Mouse (Mus musculus) embryo, embryonic 11 days (tissue): ENCODE measurements at regions not wholly inside any gene's neighbourhood (a gene's known extent, or its start where the extent isn't known, plus 50 kb on each side); places are given as distances from the start of the nearest gene placed in this dataset.
A peak's percentile ranks its signal among the peaks of the same experiment; 100 is the strongest.
"Not testable (repeated sequence)": the region's sequence is repeated elsewhere in the genome, so short reads cannot be mapped to it uniquely, and the experiment has no call there.

Source experiments
- DNase-seq: peaks from one replicate; pipeline ENCODE4 v3.0.0-alpha.2; 2015

GRCm38 (mm10) chr4:10670846-10671428, 203.4 kb upstream of the 2610301B20Rik start:
- no peak for DNase-seq

GRCm38 (mm10) chr4:10691086-10691485, 183.2 kb upstream of the 2610301B20Rik start:
- DNase-seq, result peak; percentile 28

DNA sequence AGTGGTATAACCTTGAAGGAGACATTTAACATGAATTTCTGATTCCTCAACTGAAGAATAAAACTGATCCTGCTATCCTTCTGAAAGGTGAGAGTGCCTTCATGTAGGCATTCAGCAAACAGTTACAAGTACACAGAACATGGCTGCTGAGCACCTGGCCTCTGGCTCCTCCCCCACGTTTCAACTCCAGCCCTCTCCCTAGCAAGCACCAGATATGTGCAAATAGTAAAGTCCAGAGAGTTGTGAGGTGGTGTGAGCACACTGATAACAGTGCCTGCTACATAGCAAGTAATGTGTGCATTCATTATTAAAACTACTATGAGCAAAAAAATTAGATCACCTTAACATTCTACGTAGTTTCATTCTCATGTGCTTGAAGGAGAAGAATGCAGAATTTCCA, 181.4 kb upstream of the 2610301B20Rik start:
- no peak for DNase-seq

- DNase-seq, result no peak
These were observed 180.7 kb upstream of the 2610301B20Rik start for GRCm38 (mm10) chr4:10693446-10694105.

GRCm38 (mm10) chr4:10694106-10694748, 180.1 kb upstream of the 2610301B20Rik start:
- DNase-seq, result not testable (repeated sequence)

- DNase-seq, result no peak
These were observed 177.0 kb upstream of the 2610301B20Rik start for GRCm38 (mm10) chr4:10697225-10697836.

DNA sequence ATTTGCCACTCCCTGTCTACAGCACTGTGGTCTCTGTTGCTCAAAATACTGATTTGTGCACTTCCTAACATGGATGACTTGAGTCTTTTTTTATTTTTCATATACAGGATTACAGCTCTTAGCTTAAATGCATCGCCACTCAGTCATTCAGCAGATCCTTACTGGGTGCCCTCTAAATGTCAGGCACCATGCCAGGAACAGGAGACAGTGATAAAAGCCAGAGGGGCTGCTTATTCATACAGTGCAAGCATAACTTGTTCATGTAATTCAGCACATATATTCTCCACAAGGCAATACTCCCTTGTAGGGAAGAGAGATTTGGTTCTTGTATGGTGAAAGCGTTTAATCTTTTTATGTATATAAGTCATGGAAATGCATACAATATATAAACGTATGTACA, 175.7 kb upstream of the 2610301B20Rik start:
- no peak for DNase-seq

- no peak for DNase-seq
These were observed 172.8 kb upstream of the 2610301B20Rik start for GRCm38 (mm10) chr4:10701479-10701878.

GRCm38 (mm10) chr4:10703212-10703611, 171.1 kb upstream of the 2610301B20Rik start:
- no peak for DNase-seq

DNA sequence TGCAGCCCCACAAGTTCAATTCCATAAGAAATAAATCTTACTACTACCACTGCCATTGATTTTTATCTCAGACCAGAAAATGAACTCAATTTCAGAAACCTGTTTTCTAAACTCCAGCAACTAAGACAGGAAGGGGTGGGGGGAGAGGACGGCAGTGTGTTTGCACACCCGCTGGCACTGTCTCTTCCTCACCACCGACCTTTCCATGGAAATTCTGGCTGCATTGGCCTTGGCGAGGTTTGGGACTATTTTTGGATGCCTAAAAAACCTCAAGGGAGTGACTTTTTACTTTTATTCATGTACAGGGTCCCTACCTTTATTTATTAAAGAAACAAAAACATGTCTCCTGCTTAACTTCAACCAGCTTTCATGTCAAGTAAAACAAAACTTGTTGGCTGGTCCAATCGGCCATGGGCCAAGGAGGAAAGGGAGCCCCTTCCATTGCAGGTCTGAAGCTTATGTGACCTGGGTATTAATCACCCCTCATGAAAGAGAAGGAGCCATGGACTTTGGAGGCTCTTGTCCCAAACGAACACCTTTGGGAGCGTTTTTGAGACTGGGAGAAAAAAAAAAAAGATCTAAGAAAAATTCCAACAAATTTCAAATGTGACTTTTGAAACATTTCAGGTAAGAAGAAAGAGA, 167.2 kb upstream of the 2610301B20Rik start:
- DNase-seq, result no peak

DNA sequence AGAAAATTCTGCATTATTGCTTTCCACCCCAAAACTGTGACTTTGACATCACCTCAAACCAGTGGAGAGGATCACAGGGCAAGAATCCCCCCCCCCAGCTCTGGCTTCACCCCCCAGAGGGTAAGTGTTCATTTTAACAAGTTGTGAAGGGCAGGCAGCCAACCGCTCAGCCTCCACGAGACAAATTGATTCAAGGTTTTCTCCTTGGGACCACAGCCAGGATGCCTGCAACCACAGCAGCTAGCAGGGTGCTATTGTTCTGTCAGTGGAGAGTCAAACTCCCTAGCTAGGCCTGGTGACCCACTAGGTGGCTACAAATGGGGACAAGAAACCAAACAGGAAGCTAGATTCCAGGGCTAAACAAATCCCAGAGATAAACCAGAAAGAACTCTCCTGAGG, 166.6 kb upstream of the 2610301B20Rik start:
- DNase-seq, result no peak

DNA sequence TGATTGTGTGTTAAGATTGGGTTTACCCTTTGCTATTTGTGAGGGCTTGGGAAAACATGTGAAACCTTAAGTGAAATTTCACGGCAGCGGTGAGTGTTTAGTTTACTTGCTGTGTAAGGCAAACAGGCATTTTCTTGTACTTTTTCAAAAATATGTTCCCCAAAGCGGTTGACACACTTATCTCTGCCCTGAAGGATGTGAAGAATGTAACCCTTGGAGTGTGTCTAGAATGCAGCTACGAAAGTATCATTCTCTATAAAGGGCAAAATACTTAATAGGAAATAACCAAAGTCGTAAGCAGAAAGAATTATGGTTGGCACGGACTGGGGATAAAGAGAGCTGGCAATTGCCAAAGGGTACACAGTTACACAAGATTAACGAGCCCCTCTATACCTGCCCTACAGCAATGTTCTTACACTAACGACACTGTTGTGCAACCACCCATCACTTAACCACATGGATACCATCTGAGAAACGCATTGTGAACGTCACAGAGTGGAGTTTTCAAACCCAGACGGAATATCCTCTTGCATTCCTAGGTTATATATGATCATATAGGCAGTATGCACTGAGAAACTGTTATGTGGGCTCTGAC, 162.3 kb upstream of the 2610301B20Rik start:
- DNase-seq, result no peak

DNA sequence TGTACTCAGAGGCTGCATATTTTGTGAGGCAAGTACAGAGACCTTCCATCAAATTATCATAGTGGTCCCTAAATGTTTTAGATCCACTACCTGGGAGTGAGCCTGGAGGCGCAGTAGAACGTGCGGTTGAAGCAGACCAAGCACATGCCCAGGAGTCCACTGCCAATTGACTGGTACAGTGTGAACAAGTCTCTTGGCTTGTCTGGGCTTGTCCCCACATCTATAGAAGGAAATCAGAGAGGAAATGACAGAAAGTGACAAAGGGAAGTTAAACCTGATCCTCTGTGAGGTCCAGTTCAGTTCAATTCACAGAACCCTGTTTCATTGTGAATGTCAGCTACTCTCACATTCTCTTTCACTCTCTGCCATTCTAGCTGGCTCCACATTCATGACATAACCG, 151.0 kb upstream of the 2610301B20Rik start:
- no peak for DNase-seq

DNA sequence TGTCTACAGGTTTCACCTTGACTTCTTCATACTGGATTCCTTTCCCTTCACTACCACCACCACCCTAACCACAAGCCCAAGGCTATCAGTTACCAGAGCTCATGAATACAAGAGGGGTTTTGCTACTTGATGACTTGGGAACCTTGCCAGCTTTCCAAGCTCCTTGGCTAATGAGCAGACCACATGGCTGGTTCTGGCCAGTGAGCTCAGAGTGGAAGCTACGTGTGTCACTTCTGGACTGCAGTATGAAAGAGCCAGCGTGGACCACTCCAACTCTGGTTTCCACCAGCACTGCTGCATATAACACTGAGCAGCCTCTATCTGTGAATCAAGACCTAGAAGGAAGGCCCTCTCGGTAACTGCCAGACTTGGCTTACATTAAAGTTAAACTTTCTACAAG, 146.4 kb upstream of the 2610301B20Rik start:
- DNase-seq, result no peak

- DNase-seq, result no peak
These were observed 129.1 kb upstream of the 2610301B20Rik start for GRCm38 (mm10) chr4:10745207-10745606.

DNA sequence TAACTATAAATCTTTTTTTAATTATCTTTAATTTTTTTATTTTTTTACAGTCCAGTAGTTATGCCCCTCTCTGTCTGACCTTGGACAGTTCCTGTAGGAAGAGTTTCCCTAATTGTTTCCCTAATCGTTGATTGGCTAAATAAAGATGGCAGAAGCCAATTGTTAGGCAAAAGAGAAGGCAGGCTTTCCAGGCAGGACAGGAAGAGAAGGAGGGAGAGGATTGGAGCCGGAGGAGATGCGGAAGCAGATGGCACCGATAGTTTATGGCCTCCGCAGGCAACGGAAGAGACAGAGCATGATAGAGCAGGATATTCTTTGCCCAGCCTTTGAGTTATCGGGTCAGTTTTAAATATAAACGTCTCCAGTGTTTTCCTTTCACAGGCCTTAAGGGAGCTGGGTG, 125.5 kb upstream of the 2610301B20Rik start:
- no peak for DNase-seq

DNA sequence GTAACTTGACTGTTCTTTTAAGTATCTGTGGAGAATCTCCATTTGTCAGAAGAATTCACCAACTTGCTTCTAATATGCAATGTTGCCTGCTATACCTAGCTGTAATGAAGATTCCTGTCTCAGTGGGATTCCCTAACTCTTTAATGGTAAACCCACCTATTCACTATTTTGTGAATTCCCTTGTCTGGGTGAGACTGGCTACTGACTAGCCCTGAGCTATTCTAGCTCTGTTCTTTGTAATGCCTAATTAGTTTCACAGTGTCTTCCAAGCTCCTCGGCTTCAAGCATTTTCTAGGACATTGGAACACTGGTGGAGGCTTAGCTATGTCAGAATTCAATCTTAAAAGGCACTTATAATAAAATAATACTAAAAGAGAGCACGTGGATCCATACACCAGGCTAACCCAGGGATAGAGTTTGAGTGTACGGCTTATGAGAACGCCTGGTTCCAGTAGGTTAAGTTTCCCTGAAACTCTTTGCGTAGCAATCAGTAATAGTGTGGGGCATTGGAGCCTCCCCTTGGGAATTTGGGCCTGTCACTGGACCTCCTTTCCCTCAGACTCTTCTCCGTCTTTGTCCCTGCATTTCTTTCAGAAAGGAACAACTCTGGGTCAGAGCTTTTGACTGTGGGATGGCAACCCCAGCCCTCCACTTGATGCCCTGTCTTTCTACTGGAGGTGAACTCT, 123.8 kb upstream of the 2610301B20Rik start:
- DNase-seq, result not testable (repeated sequence)

DNA sequence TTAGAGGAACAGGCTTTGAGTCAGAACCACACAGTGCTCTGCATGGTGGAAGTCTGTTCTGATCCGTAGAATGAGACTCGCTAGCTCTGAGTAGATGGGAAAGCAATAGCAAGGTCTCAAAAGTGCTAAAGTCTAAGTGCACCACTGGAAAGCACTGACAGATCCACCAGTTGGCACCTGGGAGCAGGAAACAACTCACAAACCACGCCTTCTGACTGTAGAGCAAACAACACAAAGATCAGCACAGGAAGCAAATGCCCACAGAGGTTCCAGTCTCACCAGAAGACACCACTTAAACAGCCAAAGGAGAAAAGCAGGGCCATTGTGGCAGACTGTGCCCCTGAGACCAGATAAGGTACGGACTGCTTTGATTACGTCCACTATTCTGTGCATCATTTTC, 121.1 kb upstream of the 2610301B20Rik start:
- DNase-seq, result no peak

- no peak for DNase-seq
These were observed 114.8 kb upstream of the 2610301B20Rik start for GRCm38 (mm10) chr4:10759491-10759890.

GRCm38 (mm10) chr4:10767676-10768075, 106.6 kb upstream of the 2610301B20Rik start:
- DNase-seq, result no peak

GRCm38 (mm10) chr4:10770026-10770643, 104.2 kb upstream of the 2610301B20Rik start:
- no peak for DNase-seq
